Mouse (Mus musculus): Measurements from ENCODE around the gene Kcne1. TPM values are rescaled to one million over a fixed set of nuclear protein-coding genes. Genes with fewer than 3 reads are reported as not detected.

The Kcne1 gene
- polyA plus RNA-seq, 1 experiment from 2014 or later = not detected

DNA sequence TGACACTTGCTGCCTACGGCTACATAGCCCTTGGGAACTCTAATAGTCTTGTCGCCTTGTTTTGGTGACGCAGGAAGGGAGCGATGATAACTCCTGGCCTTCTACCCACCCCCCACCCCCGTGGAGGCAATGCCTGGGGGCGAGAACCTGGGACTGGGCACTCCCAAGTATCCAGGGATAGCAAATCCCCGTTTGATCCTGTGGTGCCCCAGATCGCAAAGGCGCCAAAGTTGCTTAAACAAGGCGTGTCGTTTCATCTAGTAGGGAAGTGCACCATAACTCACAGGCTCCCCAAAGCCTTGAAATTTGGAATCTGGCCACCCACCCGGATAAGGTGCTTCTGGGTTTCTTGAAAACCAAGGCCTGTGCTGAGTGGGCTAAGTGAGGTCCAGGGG, 57.9 kb downstream of the Kcne1 start:
- WGBS = under 1% methylated on average over 12 of the region's 12 CpGs
- peak overlapping the region; percentile 80 for H3K9ac ChIP-seq (replicated peaks)
- peaks cover 18% of the 10 kb centered on the region for H3K4me1 ChIP-seq
- no peak overlapping the region for H3K27ac ChIP-seq (replicated peaks)
- H3K4me3 ChIP-seq = peak overlapping the region; percentile 72
- H3K9me3 ChIP-seq = no peaks in the 10 kb centered on the region
- H3K27me3 ChIP-seq = no peaks in the 10 kb centered on the region
- peak; percentile 75; the same call in 1 of the 2 replicates for ATAC-seq (ENCODE audit: low FRiP score, low read depth)
- H3K36me3 ChIP-seq = peaks cover 13% of the 10 kb centered on the region
- peak overlapping the region; percentile 70 for H3K4me2 ChIP-seq (replicated peaks)

DNA sequence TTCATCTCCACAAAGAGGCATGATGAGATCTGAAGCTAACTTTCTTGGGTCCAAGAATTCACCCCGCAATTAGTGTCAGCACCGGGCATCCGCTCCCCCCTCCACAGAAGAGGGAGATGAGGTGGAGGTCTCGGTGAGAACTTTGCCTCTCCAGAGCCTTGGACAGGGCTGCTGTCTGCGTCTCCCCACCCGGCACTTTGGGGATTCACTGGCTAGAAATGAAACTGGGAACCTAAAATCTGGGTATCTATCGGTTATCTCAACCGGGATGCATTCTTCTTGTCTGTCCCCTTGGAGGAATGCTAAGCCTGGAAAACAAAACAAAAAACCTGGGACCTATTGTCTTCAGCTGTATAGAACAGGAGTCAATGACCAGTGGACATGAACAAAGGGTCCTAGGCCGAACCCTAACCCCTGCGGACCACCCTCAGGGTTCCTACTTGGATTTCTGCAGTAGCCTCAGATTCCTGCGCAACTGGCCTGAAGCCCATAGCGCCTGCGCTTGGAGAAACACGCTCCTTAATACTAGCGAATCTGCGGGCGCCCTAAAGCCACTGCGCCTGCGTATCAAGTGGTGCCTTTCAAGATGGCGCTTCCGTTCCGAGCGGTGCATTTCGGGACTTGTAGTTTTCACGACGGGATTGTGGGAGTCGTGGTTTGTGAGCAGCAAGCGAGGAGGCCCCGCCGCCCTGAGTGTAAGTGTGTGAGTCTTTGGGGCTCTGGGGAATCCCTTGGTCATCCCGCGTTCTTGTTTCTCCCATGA, 58.4 kb downstream of the Kcne1 start, which contains the start of gene Smim11:
Gene Smim11 (plus strand): TSS at position 638 of the 763 bp plus-strand sequence.
- Histone ChIP-seq H3K9me3 (no peaks in the 10 kb centered on the region), H3K4me3 (peak within 1 kb of the TSS; percentile 72), H3K27me3 (no peaks in the 10 kb centered on the region), H3K4me1 (peaks cover 18% of the 10 kb centered on the region), H3K9ac (replicated peaks) (peak within 1 kb of the TSS; percentile 80), H3K36me3 (peaks cover 8% of the 10 kb centered on the region), H3K4me2 (replicated peaks) (peak within 1 kb of the TSS; percentile 70), H3K27ac (replicated peaks) (peak within 1 kb of the TSS; percentile 78)
- peak; percentile 94 for ATAC-seq (ENCODE audit: low FRiP score, low read depth)
- 9% methylated on average over 32 of the region's 32 CpGs for WGBS

Other genes starting within 250 kb of the Kcne1 start
- gene Kcne2, start 67.1 kb downstream of the Kcne1 start, polyA plus RNA-seq (2016; fragmentation: Nextera tagmentation; extraction: Ambion mirVana) = 0.38 and 2.7 TPM in 2 replicates
- 126 and 127 TPM in 2 replicates for gene Smim11, start 58.2 kb downstream of the Kcne1 start, polyA plus RNA-seq (2016; fragmentation: Nextera tagmentation; extraction: Ambion mirVana)
- not detected in 2 replicates for gene Fam243, start 38.0 kb downstream of the Kcne1 start, polyA plus RNA-seq (2016; fragmentation: Nextera tagmentation; extraction: Ambion mirVana)
- 42.1 and 42.8 TPM in 2 replicates for gene Rcan1, start 111.4 kb upstream of the Kcne1 start, polyA plus RNA-seq (2016; fragmentation: Nextera tagmentation; extraction: Ambion mirVana)
- gene Clic6, start 126.3 kb upstream of the Kcne1 start, polyA plus RNA-seq (2016; fragmentation: Nextera tagmentation; extraction: Ambion mirVana) = 1.6 and 4.6 TPM in 2 replicates